Mouse (Mus musculus): ENCODE data around the gene Neu1. TPM values are rescaled to one million over a fixed set of nuclear protein-coding genes. Genes with fewer than 3 reads are reported as not detected.
A peak's percentile ranks its signal among the peaks of the same experiment; 100 is the strongest.

Gene Neu1
- polyA plus RNA-seq, 1 experiment, result 68.8 TPM

- no peaks in the 10 kb centered on the region for H3K36me3 ChIP-seq (ENCODE audit: control insufficient read depth, insufficient read depth, low read length)
- no peaks in the 10 kb centered on the region for H3K27me3 ChIP-seq (ENCODE audit: control insufficient read depth, insufficient read depth, low read length)
- peaks cover 11% of the 10 kb centered on the region for H3K4me1 ChIP-seq (ENCODE audit: control insufficient read depth, insufficient read depth, insufficient read length, low read length)
- H3K27ac ChIP-seq (ENCODE audit: insufficient read depth, low read depth, low read length), result no peak overlapping the region
- TF ChIP-seq CTCF (IDR thresholded peaks at IDR 0.05; ENCODE audit: extremely low read depth, insufficient read length, insufficient replicate concordance, low read depth, low read length) (peak; percentile 29; the same call in 1 of the 2 replicates), POLR2A (IDR thresholded peaks at IDR 0.05; ENCODE audit: low read depth, low read length) (no peak)
- WGBS, result 97% methylated on average over 2 of the region's 2 CpGs
- H3K4me3 ChIP-seq (ENCODE audit: low read depth, low read length), result no peak overlapping the region
These were observed 39.7 kb upstream of the Neu1 start for GRCm38 (mm10) chr17:34891377-34891776.

GRCm38 (mm10) chr17:34893072-34893824 is 37.8 kb upstream of the Neu1 start:
- no peaks in the 10 kb centered on the region for H3K27me3 ChIP-seq (ENCODE audit: control insufficient read depth, insufficient read depth, low read length)
- H3K27ac ChIP-seq (ENCODE audit: insufficient read depth, low read depth, low read length), result peak overlapping the region; percentile 86
- no peak overlapping the region for H3K4me3 ChIP-seq (ENCODE audit: low read depth, low read length)
- TF ChIP-seq CTCF (IDR thresholded peaks at IDR 0.05; ENCODE audit: extremely low read depth, insufficient read length, insufficient replicate concordance, low read depth, low read length) (no peak), POLR2A (IDR thresholded peaks at IDR 0.05; ENCODE audit: low read depth, low read length) (0 out of 2 replicates have a peak, but pooled peaks have one; percentile 28)
- 34% methylated on average over 12 of the region's 12 CpGs for WGBS
- H3K36me3 ChIP-seq (ENCODE audit: control insufficient read depth, insufficient read depth, low read length), result no peaks in the 10 kb centered on the region
- peaks cover 14% of the 10 kb centered on the region for H3K4me1 ChIP-seq (ENCODE audit: control insufficient read depth, insufficient read depth, insufficient read length, low read length)

- no peaks in the 10 kb centered on the region for H3K27me3 ChIP-seq (ENCODE audit: control insufficient read depth, insufficient read depth, low read length)
- 2% methylated on average over 48 of the region's 51 CpGs for WGBS
- TF ChIP-seq POLR2A (IDR thresholded peaks at IDR 0.05; ENCODE audit: low read depth, low read length), result no peak; the same call in 1 of the 2 replicates
- TF ChIP-seq CTCF (IDR thresholded peaks at IDR 0.05; ENCODE audit: extremely low read depth, insufficient read length, insufficient replicate concordance, low read depth, low read length), result no peak
- peaks cover 14% of the 10 kb centered on the region for H3K4me1 ChIP-seq (ENCODE audit: control insufficient read depth, insufficient read depth, insufficient read length, low read length)
- H3K4me3 ChIP-seq (ENCODE audit: low read depth, low read length), result peak overlapping the region; percentile 78
- no peaks in the 10 kb centered on the region for H3K36me3 ChIP-seq (ENCODE audit: control insufficient read depth, insufficient read depth, low read length)
- H3K27ac ChIP-seq (ENCODE audit: insufficient read depth, low read depth, low read length), result peak overlapping the region; percentile 86
These were observed 36.9 kb upstream of the Neu1 start for GRCm38 (mm10) chr17:34894074-34894597.

GRCm38 (mm10) chr17:34894801-34895530 is 36.1 kb upstream of the Neu1 start:
- Histone ChIP-seq H3K4me1 (ENCODE audit: control insufficient read depth, insufficient read depth, insufficient read length, low read length) (peaks cover 14% of the 10 kb centered on the region), H3K36me3 (ENCODE audit: control insufficient read depth, insufficient read depth, low read length) (no peaks in the 10 kb centered on the region), H3K27me3 (ENCODE audit: control insufficient read depth, insufficient read depth, low read length) (no peaks in the 10 kb centered on the region), H3K27ac (ENCODE audit: insufficient read depth, low read depth, low read length) (no peak overlapping the region), H3K4me3 (ENCODE audit: low read depth, low read length) (peak overlapping the region; percentile 78)
- WGBS, result 15% methylated on average over 50 of the region's 51 CpGs
- no peak for TF ChIP-seq CTCF (IDR thresholded peaks at IDR 0.05; ENCODE audit: extremely low read depth, insufficient read length, insufficient replicate concordance, low read depth, low read length)
- no peak for TF ChIP-seq POLR2A (IDR thresholded peaks at IDR 0.05; ENCODE audit: low read depth, low read length)

GRCm38 (mm10) chr17:34895724-34896123 is 35.3 kb upstream of the Neu1 start:
- Histone ChIP-seq H3K27ac (ENCODE audit: insufficient read depth, low read depth, low read length) (no peak overlapping the region), H3K36me3 (ENCODE audit: control insufficient read depth, insufficient read depth, low read length) (no peaks in the 10 kb centered on the region), H3K4me1 (ENCODE audit: control insufficient read depth, insufficient read depth, insufficient read length, low read length) (peaks cover 14% of the 10 kb centered on the region), H3K27me3 (ENCODE audit: control insufficient read depth, insufficient read depth, low read length) (no peaks in the 10 kb centered on the region), H3K4me3 (ENCODE audit: low read depth, low read length) (no peak overlapping the region)
- TF ChIP-seq CTCF (IDR thresholded peaks at IDR 0.05; ENCODE audit: extremely low read depth, insufficient read length, insufficient replicate concordance, low read depth, low read length) (no peak), POLR2A (IDR thresholded peaks at IDR 0.05; ENCODE audit: low read depth, low read length) (no peak)
- WGBS, result 92% methylated on average over 15 of the region's 15 CpGs

- Histone ChIP-seq H3K4me1 (ENCODE audit: control insufficient read depth, insufficient read depth, insufficient read length, low read length) (peaks cover 14% of the 10 kb centered on the region), H3K4me3 (ENCODE audit: low read depth, low read length) (no peak overlapping the region), H3K27ac (ENCODE audit: insufficient read depth, low read depth, low read length) (no peak overlapping the region), H3K36me3 (ENCODE audit: control insufficient read depth, insufficient read depth, low read length) (peaks cover 3% of the 10 kb centered on the region; the same call in 1 of the 2 replicates), H3K27me3 (ENCODE audit: control insufficient read depth, insufficient read depth, low read length) (no peaks in the 10 kb centered on the region)
- 74% methylated on average over 17 of the region's 17 CpGs for WGBS
- no peak for TF ChIP-seq POLR2A (IDR thresholded peaks at IDR 0.05; ENCODE audit: low read depth, low read length)
- TF ChIP-seq CTCF (IDR thresholded peaks at IDR 0.05; ENCODE audit: extremely low read depth, insufficient read length, insufficient replicate concordance, low read depth, low read length), result no peak
These were observed 34.7 kb upstream of the Neu1 start for GRCm38 (mm10) chr17:34896366-34896765.

Measured in small intestine, adult 2 months (tissue).